Mouse (Mus musculus): ENCODE results near the gene Stk32c. TPM values are rescaled to one million over a fixed set of nuclear protein-coding genes. Genes with fewer than 3 reads are reported as not detected.

The Stk32c gene
- total and polyA plus RNA-seq, 3 experiments: 0.21 TPM; not detected in 2

DNA sequence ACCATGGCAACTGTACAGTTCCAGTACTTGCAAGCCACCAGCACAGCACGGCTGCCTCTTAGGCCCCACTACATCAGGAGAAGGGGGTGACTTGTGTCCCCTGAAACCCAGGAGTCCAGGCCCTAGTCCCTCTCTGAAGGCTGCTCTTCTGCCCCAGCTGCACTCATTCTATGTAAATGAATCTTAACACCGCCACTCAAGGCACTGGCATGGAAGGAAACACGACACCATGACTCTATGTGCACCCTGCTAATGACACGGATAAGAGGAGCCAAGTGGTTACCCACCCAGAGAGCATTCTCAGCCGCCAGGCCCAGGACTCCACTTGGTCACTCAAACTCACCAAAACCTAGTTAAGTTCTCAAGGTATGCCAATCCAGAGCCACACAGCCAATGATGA lies 27.1 kb downstream of the Stk32c start:
- Histone ChIP-seq H3K9ac (ENCODE audit: control insufficient read depth, low read depth, low read length, poor library complexity, severe bottlenecking) (no peak overlapping the region), H3K79me2 (ENCODE audit: control insufficient read depth, insufficient read depth, low read length, poor library complexity) (no peaks in the 10 kb centered on the region), H3K27ac (ENCODE audit: control insufficient read depth, low read depth, low read length) (no peak overlapping the region), H3K9me3 (replicated peaks; ENCODE audit: insufficient read depth, low read length) (no peaks in the 10 kb centered on the region), H3K4me1 (ENCODE audit: control insufficient read depth in 1 of 2, insufficient read depth in 2 of 2, low read length in 2 of 2) (no peaks in the 10 kb centered on the region), H3K27me3 (ENCODE audit: control insufficient read depth in 1 of 2, insufficient read depth in 2 of 2, low read length in 2 of 2) (no peaks in the 10 kb centered on the region; a peak in 1 of 4 replicates), H3K4me3 (ENCODE audit: control insufficient read depth in 1 of 2, insufficient read depth in 1 of 2, low read depth in 2 of 2, low read length in 2 of 2) (no peak overlapping the region), H3K36me3 (ENCODE audit: control insufficient read depth in 1 of 2, insufficient read depth in 2 of 2, low read length in 2 of 2) (no peaks in the 10 kb centered on the region; a peak in 1 of 4 replicates)
- TF ChIP-seq ETS1 (IDR thresholded peaks at IDR 0.05; ENCODE audit: low read depth, low read length): no peak
- TF ChIP-seq CTCF (IDR thresholded peaks at IDR 0.05 in 2 of 3, conservative IDR thresholded peaks at IDR 0.05 in 1 of 3; ENCODE audit: control insufficient read depth in 1 of 3, insufficient read depth in 1 of 3, low read depth in 2 of 3, low read length in 3 of 3, poor library complexity in 1 of 3, severe bottlenecking in 1 of 3): no peak
- TF ChIP-seq UBTF (IDR thresholded peaks at IDR 0.05; ENCODE audit: borderline replicate concordance, insufficient read depth, low read depth, low read length): no peak
- TF ChIP-seq SMC3 (IDR thresholded peaks at IDR 0.05; ENCODE audit: low read depth, low read length): no peak
- TF ChIP-seq HCFC1 (IDR thresholded peaks at IDR 0.05; ENCODE audit: low read depth, low read length): no peak
- no peak for TF ChIP-seq ZC3H11A (IDR thresholded peaks at IDR 0.05; ENCODE audit: low read depth, low read length)
- no peak for DNase-seq (ENCODE audit: low read depth, low spot score)

GRCm38 (mm10) chr7:139184846-139185245 lies 28.3 kb downstream of the Stk32c start:
- Histone ChIP-seq H3K9me3 (replicated peaks; ENCODE audit: insufficient read depth, low read length) (no peaks in the 10 kb centered on the region), H3K4me3 (ENCODE audit: control insufficient read depth in 1 of 2, insufficient read depth in 1 of 2, low read depth in 2 of 2, low read length in 2 of 2) (no peak overlapping the region), H3K9ac (ENCODE audit: control insufficient read depth, low read depth, low read length, poor library complexity, severe bottlenecking) (no peak overlapping the region), H3K4me1 (ENCODE audit: control insufficient read depth in 1 of 2, insufficient read depth in 2 of 2, low read length in 2 of 2) (no peaks in the 10 kb centered on the region), H3K36me3 (ENCODE audit: control insufficient read depth in 1 of 2, insufficient read depth in 2 of 2, low read length in 2 of 2) (no peaks in the 10 kb centered on the region; a peak in 1 of 4 replicates), H3K27me3 (ENCODE audit: control insufficient read depth in 1 of 2, insufficient read depth in 2 of 2, low read length in 2 of 2) (no peaks in the 10 kb centered on the region; a peak in 1 of 4 replicates), H3K79me2 (ENCODE audit: control insufficient read depth, insufficient read depth, low read length, poor library complexity) (no peaks in the 10 kb centered on the region), H3K27ac (ENCODE audit: control insufficient read depth, low read depth, low read length) (no peak overlapping the region)
- TF ChIP-seq TAL1 (IDR thresholded peaks at IDR 0.05; ENCODE audit: low read length): no peak
- no peak for TF ChIP-seq POLR2A (IDR thresholded peaks at IDR 0.05; ENCODE audit: control insufficient read depth in 1 of 2, insufficient read depth in 1 of 2, low read depth in 1 of 2, low read length in 2 of 2, poor library complexity in 1 of 2)
- no peak for TF ChIP-seq ZNF384 (IDR thresholded peaks at IDR 0.05; ENCODE audit: low read depth, low read length)
- DNase-seq (ENCODE audit: low read depth, low spot score): no peak

DNA sequence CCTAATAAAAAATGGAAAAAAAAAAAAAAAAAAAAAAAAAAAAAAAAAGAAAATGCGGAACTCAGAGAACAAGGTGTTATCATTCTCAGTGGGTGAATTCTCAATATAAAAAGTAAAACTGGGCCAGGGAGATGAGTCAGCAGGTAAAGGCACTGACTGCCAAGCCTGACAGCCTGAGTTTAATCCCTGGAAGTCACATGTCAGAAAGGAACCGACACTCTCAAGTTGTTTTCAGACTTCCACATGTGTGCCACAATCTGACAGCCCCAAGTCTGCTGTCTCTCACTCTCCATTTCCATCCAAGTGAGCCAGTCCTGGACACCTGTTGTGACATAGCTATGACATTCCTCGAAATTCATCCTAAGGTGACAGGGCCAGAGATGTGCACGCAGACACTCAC lies 28.7 kb downstream of the Stk32c start:
- no peak overlapping the region for H3K4me3 ChIP-seq (ENCODE audit: control insufficient read depth in 1 of 2, insufficient read depth in 1 of 2, low read depth in 2 of 2, low read length in 2 of 2)
- H3K36me3 ChIP-seq (ENCODE audit: control insufficient read depth in 1 of 2, insufficient read depth in 2 of 2, low read length in 2 of 2): no peaks in the 10 kb centered on the region; a peak in 1 of 4 replicates
- TF ChIP-seq SIN3A (IDR thresholded peaks at IDR 0.05; ENCODE audit: low read length) (no peak), TBP (IDR thresholded peaks at IDR 0.05; ENCODE audit: low read depth, low read length) (no peak), ELF1 (IDR thresholded peaks at IDR 0.05; ENCODE audit: low read depth, low read length) (no peak)
- H3K4me1 ChIP-seq (ENCODE audit: control insufficient read depth in 1 of 2, insufficient read depth in 2 of 2, low read length in 2 of 2): no peaks in the 10 kb centered on the region
- H3K9me3 ChIP-seq (replicated peaks; ENCODE audit: insufficient read depth, low read length): no peaks in the 10 kb centered on the region
- no peaks in the 10 kb centered on the region for H3K79me2 ChIP-seq (ENCODE audit: control insufficient read depth, insufficient read depth, low read length, poor library complexity)
- no peak overlapping the region for H3K9ac ChIP-seq (ENCODE audit: control insufficient read depth, low read depth, low read length, poor library complexity, severe bottlenecking)
- no peak overlapping the region for H3K27ac ChIP-seq (ENCODE audit: control insufficient read depth, low read depth, low read length)
- no peak for DNase-seq (ENCODE audit: low read depth, low spot score)
- no peaks in the 10 kb centered on the region; a peak in 1 of 4 replicates for H3K27me3 ChIP-seq (ENCODE audit: control insufficient read depth in 1 of 2, insufficient read depth in 2 of 2, low read length in 2 of 2)

Data from MEL (cell line).